Comparison of ENCODE assay signal across 8 mouse cellular contexts in genomic region chr11:117825333-117826101, GRCm38 (mm10). TPM values are rescaled to one million over a fixed set of nuclear protein-coding genes. Genes with fewer than 3 reads are reported as not detected.
DNase-seq lines count a peak whose midpoint lies in the region; ATAC-seq and TF ChIP-seq lines count a peak whose summit lies in the region.

Gene Afmid, plus strand, starts transcription at chr11:117825924.
Gene Tk1, minus strand, starts transcription at chr11:117826092.

- peaks cover 2 to 36% of the 10 kb centered on the region in 2 experiments; a peak in 3 of 4 replicates for H3K36me3 ChIP-seq in MEL (ENCODE audit: control insufficient read depth in 1 of 2, insufficient read depth in 2 of 2, low read length in 2 of 2)
- no peaks in the 10 kb centered on the region for H3K36me3 ChIP-seq in forebrain, embryonic 15.5 days
- no peaks in the 10 kb centered on the region; the same call in 1 of the 2 replicates for H3K36me3 ChIP-seq in hindbrain, embryonic 11.5 days (ENCODE audit: control insufficient read depth, insufficient read depth, low read length)
- H3K36me3 ChIP-seq in limb, embryonic 12.5 days = peaks cover 36% of the 10 kb centered on the region
- peaks cover 19% of the 10 kb centered on the region for H3K36me3 ChIP-seq in midbrain, embryonic 12.5 days
- H3K36me3 ChIP-seq in stomach, embryonic 14.5 days (ENCODE audit: control insufficient read depth, insufficient read depth, low read length) = peaks cover 11% of the 10 kb centered on the region; the same call in 1 of the 2 replicates

- no peak; a peak in 1 of 4 replicates for TF ChIP-seq EP300 in MEL (IDR thresholded peaks at IDR 0.05; ENCODE audit: low read depth in 1 of 2, low read length in 2 of 2)

- H3K79me2 ChIP-seq in MEL (ENCODE audit: control insufficient read depth, insufficient read depth, low read length, poor library complexity) = peaks cover 24% of the 10 kb centered on the region

- peak; percentile 55 for ATAC-seq in forebrain, embryonic 15.5 days (replicated peaks)
- peak; percentile 71 for ATAC-seq in hindbrain, embryonic 11.5 days (ENCODE audit: low FRiP score)
- peak; percentile 57 for ATAC-seq in limb, embryonic 12.5 days (ENCODE audit: insufficient number of reproducible peaks, insufficient read depth, low FRiP score, low TSS enrichment, low read depth)
- ATAC-seq in midbrain, embryonic 12.5 days (ENCODE audit: low FRiP score, low read depth) = peak; percentile 55; the same call in 1 of the 2 replicates
- peak; percentile 53 for ATAC-seq in stomach, embryonic 14.5 days (ENCODE audit: insufficient number of reproducible peaks, insufficient read depth, low FRiP score, low read depth)

- H3K9me3 ChIP-seq in MEL (replicated peaks; ENCODE audit: insufficient read depth, low read length) = no peaks in the 10 kb centered on the region
- H3K9me3 ChIP-seq in forebrain, embryonic 15.5 days = no peaks in the 10 kb centered on the region
- no peaks in the 10 kb centered on the region for H3K9me3 ChIP-seq in hindbrain, embryonic 11.5 days (ENCODE audit: control insufficient read depth, low read length)
- no peaks in the 10 kb centered on the region for H3K9me3 ChIP-seq in limb, embryonic 12.5 days
- no peaks in the 10 kb centered on the region for H3K9me3 ChIP-seq in midbrain, embryonic 12.5 days
- H3K9me3 ChIP-seq in stomach, embryonic 14.5 days (ENCODE audit: control insufficient read depth, low read depth, low read length) = no peaks in the 10 kb centered on the region

- DNase-seq in MEL (ENCODE audit: low read depth, low spot score) = peak; percentile 97
- peak; percentile 83 for DNase-seq in hindbrain, embryonic 11.5 days (ENCODE audit: low spot score)
- no peak for DNase-seq in cerebellum, postnatal 25 days

- H3K4me2 ChIP-seq in forebrain, embryonic 15.5 days (replicated peaks) = peak within 1 kb of the TSS; percentile 85
- peak within 1 kb of the TSS; percentile 88 for H3K4me2 ChIP-seq in hindbrain, embryonic 11.5 days (replicated peaks; ENCODE audit: low read depth, low read length)
- peak within 1 kb of the TSS; percentile 82 for H3K4me2 ChIP-seq in limb, embryonic 12.5 days
- H3K4me2 ChIP-seq in midbrain, embryonic 12.5 days (replicated peaks) = peak within 1 kb of the TSS; percentile 86
- peak within 1 kb of the TSS; percentile 85 for H3K4me2 ChIP-seq in stomach, embryonic 14.5 days (replicated peaks; ENCODE audit: low read depth, low read length)

- TF ChIP-seq CTCF in MEL (IDR thresholded peaks at IDR 0.05 in 2 of 3, conservative IDR thresholded peaks at IDR 0.05 in 1 of 3; ENCODE audit: control insufficient read depth in 1 of 3, insufficient read depth in 1 of 3, low read depth in 2 of 3, low read length in 3 of 3, poor library complexity in 1 of 3, severe bottlenecking in 1 of 3) = no peak
- no peak for TF ChIP-seq CTCF in bone marrow, adult 2 months (IDR thresholded peaks at IDR 0.05; ENCODE audit: control insufficient read depth, insufficient read depth, low read length)

- H3K4me3 ChIP-seq in MEL (ENCODE audit: control insufficient read depth in 1 of 2, insufficient read depth in 1 of 2, low read depth in 2 of 2, low read length in 2 of 2) = peak within 1 kb of the TSS; percentile 49 to 80
- peak within 1 kb of the TSS; percentile 67 for H3K4me3 ChIP-seq in bone marrow, adult 2 months (replicated peaks; ENCODE audit: control insufficient read depth, low read depth, low read length)
- H3K4me3 ChIP-seq in forebrain, embryonic 15.5 days = peak within 1 kb of the TSS; percentile 48
- peak within 1 kb of the TSS; percentile 47 for H3K4me3 ChIP-seq in hindbrain, embryonic 11.5 days (ENCODE audit: low read depth, low read length)
- H3K4me3 ChIP-seq in limb, embryonic 12.5 days (replicated peaks) = peak within 1 kb of the TSS; percentile 55
- peak within 1 kb of the TSS; percentile 57 for H3K4me3 ChIP-seq in midbrain, embryonic 12.5 days
- H3K4me3 ChIP-seq in stomach, embryonic 14.5 days (ENCODE audit: low read depth, low read length) = peak within 1 kb of the TSS; percentile 64

- peak within 1 kb of the TSS; percentile 92 for H3K27ac ChIP-seq in MEL (ENCODE audit: control insufficient read depth, low read depth, low read length)
- peak within 1 kb of the TSS; percentile 69 for H3K27ac ChIP-seq in bone marrow, adult 2 months (ENCODE audit: control insufficient read depth, insufficient read depth, low read depth, low read length, poor library complexity)
- peak within 1 kb of the TSS; percentile 64 for H3K27ac ChIP-seq in forebrain, embryonic 15.5 days (replicated peaks)
- H3K27ac ChIP-seq in hindbrain, embryonic 11.5 days (ENCODE audit: low read depth, low read length) = peak within 1 kb of the TSS; percentile 80
- peak within 1 kb of the TSS; percentile 97 for H3K27ac ChIP-seq in limb, embryonic 12.5 days
- H3K27ac ChIP-seq in midbrain, embryonic 12.5 days (replicated peaks) = peak within 1 kb of the TSS; percentile 83
- peak within 1 kb of the TSS; percentile 95 for H3K27ac ChIP-seq in stomach, embryonic 14.5 days (ENCODE audit: low read length)

- H3K27me3 ChIP-seq in MEL (ENCODE audit: control insufficient read depth in 1 of 2, insufficient read depth in 2 of 2, low read length in 2 of 2) = no peaks in the 10 kb centered on the region
- no peaks in the 10 kb centered on the region for H3K27me3 ChIP-seq in forebrain, embryonic 15.5 days
- no peaks in the 10 kb centered on the region for H3K27me3 ChIP-seq in hindbrain, embryonic 11.5 days (ENCODE audit: control insufficient read depth, insufficient read depth, low read length)
- no peaks in the 10 kb centered on the region for H3K27me3 ChIP-seq in limb, embryonic 12.5 days
- H3K27me3 ChIP-seq in midbrain, embryonic 12.5 days = no peaks in the 10 kb centered on the region
- H3K27me3 ChIP-seq in stomach, embryonic 14.5 days (ENCODE audit: control insufficient read depth, insufficient read depth, low read length) = no peaks in the 10 kb centered on the region

- H3K4me1 ChIP-seq in MEL (ENCODE audit: control insufficient read depth in 1 of 2, insufficient read depth in 2 of 2, low read length in 2 of 2) = peaks cover 23 to 53% of the 10 kb centered on the region in 2 experiments
- H3K4me1 ChIP-seq in bone marrow, adult 2 months (ENCODE audit: control insufficient read depth, insufficient read depth, low read length) = peaks cover 8% of the 10 kb centered on the region
- peaks cover 52% of the 10 kb centered on the region for H3K4me1 ChIP-seq in forebrain, embryonic 15.5 days
- H3K4me1 ChIP-seq in hindbrain, embryonic 11.5 days (replicated peaks; ENCODE audit: control insufficient read depth, insufficient read depth, low read length) = peaks cover 2% of the 10 kb centered on the region
- peaks cover 46% of the 10 kb centered on the region for H3K4me1 ChIP-seq in limb, embryonic 12.5 days (replicated peaks)
- H3K4me1 ChIP-seq in midbrain, embryonic 12.5 days = peaks cover 53% of the 10 kb centered on the region
- peaks cover 58% of the 10 kb centered on the region for H3K4me1 ChIP-seq in stomach, embryonic 14.5 days (ENCODE audit: control insufficient read depth, insufficient read depth, low read length)

- no peak for TF ChIP-seq RAD21 in MEL (IDR thresholded peaks at IDR 0.05; ENCODE audit: low read depth, low read length)

- peak within 1 kb of the TSS; percentile 95 for H3K9ac ChIP-seq in MEL (ENCODE audit: control insufficient read depth, low read depth, low read length, poor library complexity, severe bottlenecking)
- peak within 1 kb of the TSS; percentile 52 for H3K9ac ChIP-seq in forebrain, embryonic 15.5 days (replicated peaks)
- H3K9ac ChIP-seq in hindbrain, embryonic 11.5 days (ENCODE audit: low read depth, low read length) = peak within 1 kb of the TSS; percentile 84
- peak within 1 kb of the TSS; percentile 65 for H3K9ac ChIP-seq in limb, embryonic 12.5 days (replicated peaks)
- peak within 1 kb of the TSS; percentile 78 for H3K9ac ChIP-seq in midbrain, embryonic 12.5 days (replicated peaks)
- H3K9ac ChIP-seq in stomach, embryonic 14.5 days (replicated peaks; ENCODE audit: low read depth, low read length) = peak within 1 kb of the TSS; percentile 74

- under 1% methylated on average over 34 of the region's 34 CpGs for WGBS in bone marrow, adult 2 months
- under 1% methylated on average over 34 of the region's 34 CpGs for WGBS in forebrain, embryonic 15.5 days
- under 1% methylated on average over 33 of the region's 34 CpGs for WGBS in hindbrain, embryonic 11.5 days
- under 1% methylated on average over 34 of the region's 34 CpGs for WGBS in limb, embryonic 12.5 days
- WGBS in midbrain, embryonic 12.5 days = under 1% methylated on average over 34 of the region's 34 CpGs
- WGBS in stomach, embryonic 14.5 days = 1% methylated on average over 34 of the region's 34 CpGs

- peak; percentile 54 to 92 for TF ChIP-seq POLR2A in MEL (IDR thresholded peaks at IDR 0.05; ENCODE audit: control insufficient read depth in 1 of 2, insufficient read depth in 1 of 2, low read depth in 1 of 2, low read length in 2 of 2, poor library complexity in 1 of 2)
- peak; percentile 37; the same call in 1 of the 2 replicates for TF ChIP-seq POLR2A in bone marrow, adult 2 months (IDR thresholded peaks at IDR 0.05; ENCODE audit: borderline replicate concordance, control insufficient read depth, low read depth, low read length)

RNA-seq across cellular contexts. Expression of gene Afmid, which starts in this region (rescaled TPM):
- total RNA-seq in MEL (2012; rRNA removed) = 3.3 and 3.5 TPM in 2 replicates
- polyA plus RNA-seq in MEL (2012; ENCODE audit: insufficient read depth in 1 of 2, insufficient read length in 2 of 2, low read depth in 1 of 2, low replicate concordance in 2 of 2, missing spikeins in 1 of 2) = 1 to 10 TPM in 1 of 2 experiments, not detected in 1; 3.8 TPM
- polyA plus RNA-seq in bone marrow, adult 2 months (2011; ENCODE audit: insufficient read depth, insufficient read length, low replicate concordance, missing spikeins) = 16.9 and 21.8 TPM in 2 replicates
- 5.3 and 6.4 TPM in 2 replicates for polyA plus RNA-seq in forebrain, embryonic 15.5 days (2015; fragmentation: Nextera tagmentation; extraction: Ambion mirVana)
- 3.4 and 3.5 TPM in 2 replicates for polyA plus RNA-seq in hindbrain, embryonic 11.5 days (2014; fragmentation: Nextera tagmentation; extraction: Ambion mirVana)
- polyA plus RNA-seq in limb, embryonic 12.5 days (2016; fragmentation: Nextera tagmentation; extraction: Ambion mirVana) = 3.5 and 4.2 TPM in 2 replicates
- polyA plus RNA-seq in midbrain, embryonic 12.5 days (2016; fragmentation: Nextera tagmentation; extraction: Ambion mirVana) = 4.4 and 4.7 TPM in 2 replicates
- 6.4 and 7.1 TPM in 2 replicates for polyA plus RNA-seq in stomach, embryonic 14.5 days (2014; fragmentation: Nextera tagmentation; extraction: Ambion mirVana)

RNA-seq across cellular contexts. Expression of gene Tk1, which starts in this region (rescaled TPM):
- 171 and 172 TPM in 2 replicates for total RNA-seq in MEL (2012; rRNA removed)
- polyA plus RNA-seq in MEL (2012; ENCODE audit: insufficient read depth in 1 of 2, insufficient read length in 2 of 2, low read depth in 1 of 2, low replicate concordance in 2 of 2, missing spikeins in 1 of 2) = 100 to 1,000 TPM in 1 of 2 experiments, not detected in 1; 188 TPM
- 145 and 156 TPM in 2 replicates for polyA plus RNA-seq in bone marrow, adult 2 months (2011; ENCODE audit: insufficient read depth, insufficient read length, low replicate concordance, missing spikeins)
- polyA plus RNA-seq in forebrain, embryonic 15.5 days (2015; fragmentation: Nextera tagmentation; extraction: Ambion mirVana) = 45.9 and 52.1 TPM in 2 replicates
- 73.3 and 84.3 TPM in 2 replicates for polyA plus RNA-seq in hindbrain, embryonic 11.5 days (2014; fragmentation: Nextera tagmentation; extraction: Ambion mirVana)
- 136 and 143 TPM in 2 replicates for polyA plus RNA-seq in limb, embryonic 12.5 days (2016; fragmentation: Nextera tagmentation; extraction: Ambion mirVana)
- polyA plus RNA-seq in midbrain, embryonic 12.5 days (2016; fragmentation: Nextera tagmentation; extraction: Ambion mirVana) = 69.5 and 70.9 TPM in 2 replicates
- 133 and 149 TPM in 2 replicates for polyA plus RNA-seq in stomach, embryonic 14.5 days (2014; fragmentation: Nextera tagmentation; extraction: Ambion mirVana)

Comparison
In these comparisons a context has a peak if more than half of its experiments do, and no peak if none do; other contexts are left out.
1. DNase-seq: peak in MEL (single experiment) and hindbrain, embryonic 11.5 days (single experiment); none in cerebellum, postnatal 25 days (0 of 2).
2. Peak in every context shown above with its lines, with median percentiles within 50 percentile points of each other: H3K27ac ChIP-seq, H3K4me3 ChIP-seq, H3K9ac ChIP-seq, ATAC-seq and H3K4me2 ChIP-seq.